Mouse (Mus musculus) kidney, embryonic 15.5 days (tissue): ENCODE measurements at regions not wholly inside any gene's neighbourhood (a gene's known extent, or its start where the extent isn't known, plus 50 kb on each side); places are given as distances from the start of the nearest gene placed in this dataset.
A peak's percentile ranks its signal among the peaks of the same experiment; 100 is the strongest.

Experiments used
- ATAC-seq: fragments of 200-750 bp; cut with Nextera tagmentation; replicated peaks from 2 replicates; pipeline ENCODE4 v1.8.0; 2017; ENCODE audit warnings: moderate TSS enrichment; ENCODE audit not compliant: low FRiP score
- H3K27ac ChIP-seq: fragments of 300-500 bp; sonication (generic); 2 replicates; pipeline ENCODE4 v1.5.1; 2015; ENCODE audit warnings: mild to moderate bottlenecking, inconsistent platforms
- H3K27me3 ChIP-seq: fragments of 300-500 bp; sonication (generic); 2 replicates; pipeline ENCODE4 v1.6.1; 2015; ENCODE audit warnings: inconsistent platforms
- H3K36me3 ChIP-seq: fragments of 300-500 bp; sonication (generic); 2 replicates; pipeline ENCODE4 v1.6.1; 2015; ENCODE audit warnings: inconsistent platforms
- H3K4me1 ChIP-seq: fragments of 300-500 bp; sonication (generic); 2 replicates; pipeline ENCODE4 v1.6.1; 2015; ENCODE audit warnings: inconsistent platforms
- H3K4me2 ChIP-seq: fragments of 300-500 bp; sonication (generic); 2 replicates; pipeline ENCODE4 v1.6.1; 2015; ENCODE audit warnings: moderate library complexity, mild to moderate bottlenecking, inconsistent platforms
- H3K4me3 ChIP-seq: fragments of 300-500 bp; sonication (generic); replicated peaks from 2 replicates; pipeline ENCODE4 v1.5.1; 2015; ENCODE audit warnings: mild to moderate bottlenecking, inconsistent platforms
- H3K9ac ChIP-seq: fragments of 300-500 bp; sonication (generic); 2 replicates; pipeline ENCODE4 v1.6.1; 2015; ENCODE audit warnings: mild to moderate bottlenecking, inconsistent platforms
- H3K9me3 ChIP-seq: fragments of 300-500 bp; sonication (generic); replicated peaks from 2 replicates; pipeline ENCODE4 v1.6.1; 2016; ENCODE audit warnings: inconsistent platforms
- WGBS: fragments of 180-500 bp; shearing (Covaris S2); methylation state at CpG from one replicate; pipeline ENCODE4 v1.1.7; 2015; ENCODE audit warnings: mixed read lengths; 5-methylcytosine and 5-hydroxymethylcytosine counted together

DNA sequence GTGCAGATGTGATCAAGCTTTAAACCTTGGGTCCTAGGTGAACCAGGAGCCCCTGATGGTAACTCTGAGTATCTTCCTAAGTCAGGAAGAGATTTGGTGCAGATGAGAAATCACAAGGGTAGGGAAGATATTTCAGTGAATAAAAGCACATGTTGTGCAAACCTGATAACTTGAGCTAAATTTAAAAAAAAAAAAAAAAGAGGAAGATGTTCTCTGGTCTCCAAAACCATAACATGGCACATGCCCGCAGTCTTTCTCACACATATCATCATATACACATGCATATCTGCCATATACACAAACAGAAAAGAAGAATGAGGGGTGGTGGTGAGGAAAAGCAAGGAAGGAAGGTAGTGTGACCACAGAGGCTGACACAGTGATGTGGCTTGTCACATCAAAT is 530.3 kb upstream of the Lrrc6 start:
- Histone ChIP-seq H3K27me3 (no peaks in the 10 kb centered on the region), H3K4me3 (no peak overlapping the region), H3K4me2 (no peak overlapping the region), H3K36me3 (no peaks in the 10 kb centered on the region), H3K9ac (no peak overlapping the region), H3K4me1 (no peaks in the 10 kb centered on the region), H3K9me3 (no peaks in the 10 kb centered on the region), H3K27ac (no peak overlapping the region)
- WGBS: 95% methylated on average over 1 of the region's 1 CpGs
- no peak for ATAC-seq

GRCm38 (mm10) chr15:67028161-67028560 is 527.5 kb upstream of the Lrrc6 start:
- no peak overlapping the region for H3K9ac ChIP-seq
- H3K4me2 ChIP-seq: no peak overlapping the region
- no peaks in the 10 kb centered on the region for H3K27me3 ChIP-seq
- no peak for ATAC-seq
- no peaks in the 10 kb centered on the region for H3K36me3 ChIP-seq
- no peak overlapping the region for H3K4me3 ChIP-seq
- no peaks in the 10 kb centered on the region for H3K9me3 ChIP-seq
- no peaks in the 10 kb centered on the region for H3K4me1 ChIP-seq
- H3K27ac ChIP-seq: no peak overlapping the region
- 85% methylated on average over 1 of the region's 1 CpGs for WGBS

- Histone ChIP-seq H3K4me3 (no peak overlapping the region), H3K9ac (no peak overlapping the region), H3K36me3 (no peaks in the 10 kb centered on the region), H3K4me2 (no peak overlapping the region), H3K4me1 (no peaks in the 10 kb centered on the region), H3K27me3 (no peaks in the 10 kb centered on the region), H3K27ac (no peak overlapping the region), H3K9me3 (no peaks in the 10 kb centered on the region)
- WGBS: 89% methylated on average over 2 of the region's 2 CpGs
- ATAC-seq: no peak
Observed at GRCm38 (mm10) chr15:67027751-67028150, 527.0 kb upstream of the Lrrc6 start.

- H3K4me2 ChIP-seq: no peak overlapping the region
- H3K36me3 ChIP-seq: no peaks in the 10 kb centered on the region
- no peaks in the 10 kb centered on the region for H3K9me3 ChIP-seq
- no peak overlapping the region for H3K9ac ChIP-seq
- no peaks in the 10 kb centered on the region for H3K4me1 ChIP-seq
- no peak overlapping the region for H3K4me3 ChIP-seq
- WGBS: 91% methylated on average over 4 of the region's 4 CpGs
- H3K27ac ChIP-seq: no peak overlapping the region
- H3K27me3 ChIP-seq: no peaks in the 10 kb centered on the region
- ATAC-seq: no peak
Observed at GRCm38 (mm10) chr15:67025746-67026145, 525.0 kb upstream of the Lrrc6 start.

- WGBS: 74% methylated on average over 2 of the region's 2 CpGs
- H3K9ac ChIP-seq: no peak overlapping the region
- no peak overlapping the region for H3K4me3 ChIP-seq
- H3K36me3 ChIP-seq: no peaks in the 10 kb centered on the region
- no peaks in the 10 kb centered on the region for H3K27me3 ChIP-seq
- no peaks in the 10 kb centered on the region for H3K9me3 ChIP-seq
- H3K4me1 ChIP-seq: peaks cover 2% of the 10 kb centered on the region
- H3K4me2 ChIP-seq: no peak overlapping the region
- no peak for ATAC-seq
- no peak overlapping the region for H3K27ac ChIP-seq
Observed at GRCm38 (mm10) chr15:67024386-67024785, 523.7 kb upstream of the Lrrc6 start.

GRCm38 (mm10) chr15:67023081-67023480 is 522.4 kb upstream of the Lrrc6 start:
- Histone ChIP-seq H3K4me1 (peaks cover 10% of the 10 kb centered on the region), H3K36me3 (no peaks in the 10 kb centered on the region), H3K4me3 (no peak overlapping the region), H3K9me3 (no peaks in the 10 kb centered on the region), H3K9ac (no peak overlapping the region), H3K27ac (no peak overlapping the region), H3K27me3 (no peaks in the 10 kb centered on the region), H3K4me2 (no peak overlapping the region)
- 86% methylated on average over 1 of the region's 1 CpGs for WGBS
- no peak for ATAC-seq

GRCm38 (mm10) chr15:67021391-67021790 is 520.7 kb upstream of the Lrrc6 start:
- peaks cover 10% of the 10 kb centered on the region for H3K4me1 ChIP-seq
- H3K27ac ChIP-seq: no peak overlapping the region
- H3K27me3 ChIP-seq: no peaks in the 10 kb centered on the region
- no peak overlapping the region for H3K4me3 ChIP-seq
- WGBS: 66% methylated on average over 5 of the region's 5 CpGs
- no peak overlapping the region for H3K9ac ChIP-seq
- no peak overlapping the region for H3K4me2 ChIP-seq
- no peak for ATAC-seq
- no peaks in the 10 kb centered on the region for H3K36me3 ChIP-seq
- H3K9me3 ChIP-seq: no peaks in the 10 kb centered on the region

GRCm38 (mm10) chr15:67019891-67020290 is 519.2 kb upstream of the Lrrc6 start:
- no peak overlapping the region for H3K9ac ChIP-seq
- H3K27ac ChIP-seq: peak overlapping the region; percentile 59; the same call in 1 of the 2 replicates
- H3K36me3 ChIP-seq: no peaks in the 10 kb centered on the region
- 89% methylated on average over 1 of the region's 1 CpGs for WGBS
- H3K27me3 ChIP-seq: no peaks in the 10 kb centered on the region
- H3K4me3 ChIP-seq: no peak overlapping the region
- no peaks in the 10 kb centered on the region for H3K9me3 ChIP-seq
- peaks cover 14% of the 10 kb centered on the region for H3K4me1 ChIP-seq
- H3K4me2 ChIP-seq: no peak overlapping the region
- ATAC-seq: no peak

DNA sequence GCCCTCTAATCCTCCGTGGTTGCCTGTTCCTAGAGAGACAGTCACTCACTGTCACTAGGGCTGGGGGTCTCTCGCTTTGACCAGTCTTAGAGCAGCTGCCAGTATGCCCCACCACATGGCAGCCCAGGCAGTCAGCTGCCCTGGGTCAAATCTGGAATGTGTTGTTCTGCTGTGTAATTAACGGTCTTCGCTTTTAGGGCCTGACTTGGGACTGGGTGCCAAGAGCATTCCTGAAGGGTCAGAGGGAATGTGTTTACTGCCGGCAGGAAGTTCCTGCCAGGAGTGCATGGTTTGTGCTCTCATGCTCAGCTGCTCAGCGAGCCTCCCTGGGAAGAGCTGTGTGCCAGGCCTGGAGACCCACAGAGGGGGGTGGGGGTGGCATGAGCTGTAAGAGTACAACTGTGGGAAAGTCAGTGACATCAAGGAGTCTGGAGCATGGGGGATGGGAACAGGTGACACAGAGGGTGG is 518.5 kb upstream of the Lrrc6 start:
- H3K27me3 ChIP-seq: no peaks in the 10 kb centered on the region
- peak overlapping the region; percentile 59 for H3K27ac ChIP-seq
- H3K9me3 ChIP-seq: no peaks in the 10 kb centered on the region
- H3K4me3 ChIP-seq: no peak overlapping the region
- ATAC-seq: peak; percentile 57
- WGBS: 6% methylated on average over 6 of the region's 6 CpGs
- peaks cover 15% of the 10 kb centered on the region for H3K4me1 ChIP-seq
- no peak overlapping the region for H3K4me2 ChIP-seq
- no peak overlapping the region for H3K9ac ChIP-seq
- no peaks in the 10 kb centered on the region for H3K36me3 ChIP-seq
